Mouse (Mus musculus) forebrain, embryonic 10.5 days (tissue): Measurements from ENCODE around the gene Ppef2. TPM values are rescaled to one million over a fixed set of nuclear protein-coding genes. Genes with fewer than 3 reads are reported as not detected.

ENCODE experiments used
- DNase-seq: peaks from one replicate; pipeline ENCODE4 v3.0.0-alpha.2; 2017; ENCODE audit warnings: low spot score; ENCODE audit errors: extremely low spot score
- H3K27ac ChIP-seq: fragments of 300-500 bp; sonication (generic); 2 replicates; pipeline ENCODE4 v1.5.1; 2016; ENCODE audit warnings: mild to moderate bottlenecking
- H3K27me3 ChIP-seq: fragments of 300-500 bp; sonication (generic); 2 replicates; pipeline ENCODE4 v1.6.1; 2016; ENCODE audit warnings: mild to moderate bottlenecking; ENCODE audit not compliant: poor library complexity, severe bottlenecking
- H3K36me3 ChIP-seq: fragments of 300-500 bp; sonication (generic); replicated peaks from 2 replicates; pipeline ENCODE4 v1.6.1; 2016; ENCODE audit warnings: mild to moderate bottlenecking, moderate library complexity
- H3K4me1 ChIP-seq: fragments of 300-500 bp; sonication (generic); 2 replicates; pipeline ENCODE4 v1.6.1; 2016
- H3K4me3 ChIP-seq: fragments of 300-500 bp; sonication (generic); 2 replicates; pipeline ENCODE4 v1.5.1; 2016; ENCODE audit warnings: mild to moderate bottlenecking, moderate library complexity
- H3K9me3 ChIP-seq: fragments of 300-500 bp; sonication (generic); 2 replicates; pipeline ENCODE4 v1.6.1; 2016; ENCODE audit warnings: mild to moderate bottlenecking, moderate library complexity
- WGBS: fragments of 180-500 bp; shearing (Covaris S2); methylation state at CpG from one replicate; pipeline ENCODE4 v1.1.7; 2016; 5-methylcytosine and 5-hydroxymethylcytosine counted together
- polyA plus RNA-seq: library from polyadenylated mRNA; unstranded; fragments of >200 nt; fragmentation: Nextera tagmentation; extraction: Ambion mirVana; gene quantifications from 2 replicates; pipeline ENCODE4 v1.2.1, GENCODE M21; 2016

Ppef2 gene
- polyA plus RNA-seq, 1 experiment from 2014 or later = not detected

- WGBS = 18% methylated on average over 4 of the region's 4 CpGs
- Histone ChIP-seq H3K9me3 (no peaks in the 10 kb centered on the region), H3K36me3 (no peaks in the 10 kb centered on the region), H3K27me3 (peaks cover 6% of the 10 kb centered on the region; the same call in 1 of the 2 replicates), H3K27ac (peak overlapping the region; percentile 72), H3K4me1 (peaks cover 29% of the 10 kb centered on the region), H3K4me3 (no peak overlapping the region)
- peak; percentile 27 for DNase-seq
Measured at GRCm38 (mm10) chr5:92263761-92264359, 7.8 kb upstream of the Ppef2 start.

- Histone ChIP-seq H3K4me3 (no peak overlapping the region), H3K4me1 (peaks cover 29% of the 10 kb centered on the region), H3K27ac (no peak overlapping the region), H3K36me3 (no peaks in the 10 kb centered on the region), H3K27me3 (peaks cover 11% of the 10 kb centered on the region), H3K9me3 (no peaks in the 10 kb centered on the region)
- no peak for DNase-seq
- 91% methylated on average over 8 of the region's 8 CpGs for WGBS
Measured at GRCm38 (mm10) chr5:92262646-92263045, 6.6 kb upstream of the Ppef2 start.

- Histone ChIP-seq H3K27ac (no peak overlapping the region), H3K27me3 (peaks cover 42% of the 10 kb centered on the region), H3K9me3 (no peaks in the 10 kb centered on the region; the same call in 1 of the 2 replicates), H3K4me1 (peaks cover 27% of the 10 kb centered on the region), H3K4me3 (no peak overlapping the region), H3K36me3 (no peaks in the 10 kb centered on the region)
- DNase-seq = no peak
- 74% methylated on average over 6 of the region's 6 CpGs for WGBS
Measured at GRCm38 (mm10) chr5:92254476-92254875, 1.6 kb downstream of the Ppef2 start.

GRCm38 (mm10) chr5:92252797-92253343 lies 3.2 kb downstream of the Ppef2 start:
- H3K27me3 ChIP-seq = peaks cover 32% of the 10 kb centered on the region; the same call in 1 of the 2 replicates
- H3K36me3 ChIP-seq = no peaks in the 10 kb centered on the region
- H3K9me3 ChIP-seq = no peaks in the 10 kb centered on the region; the same call in 1 of the 2 replicates
- 16% methylated on average over 18 of the region's 18 CpGs for WGBS
- H3K4me3 ChIP-seq = peak overlapping the region; percentile 22; the same call in 1 of the 2 replicates
- H3K27ac ChIP-seq = no peak overlapping the region
- peaks cover 27% of the 10 kb centered on the region for H3K4me1 ChIP-seq
- DNase-seq = peak; percentile 39

- H3K27ac ChIP-seq = no peak overlapping the region
- H3K27me3 ChIP-seq = peaks cover 32% of the 10 kb centered on the region; the same call in 1 of the 2 replicates
- no peaks in the 10 kb centered on the region; the same call in 1 of the 2 replicates for H3K9me3 ChIP-seq
- H3K4me3 ChIP-seq = no peak overlapping the region
- H3K4me1 ChIP-seq = peaks cover 20% of the 10 kb centered on the region
- no peaks in the 10 kb centered on the region for H3K36me3 ChIP-seq
- 90% methylated on average over 6 of the region's 6 CpGs for WGBS
- DNase-seq = no peak
Measured at GRCm38 (mm10) chr5:92252031-92252430, 4.0 kb downstream of the Ppef2 start.

GRCm38 (mm10) chr5:92248614-92249013 lies 7.5 kb downstream of the Ppef2 start:
- no peak for DNase-seq
- WGBS = 89% methylated on average over 11 of the region's 11 CpGs
- Histone ChIP-seq H3K9me3 (no peaks in the 10 kb centered on the region; the same call in 1 of the 2 replicates), H3K4me3 (no peak overlapping the region), H3K27me3 (0 out of 2 replicates have a peak, but pooled peaks cover 6% of the 10 kb centered on the region), H3K36me3 (no peaks in the 10 kb centered on the region), H3K4me1 (peaks cover 7% of the 10 kb centered on the region), H3K27ac (no peak overlapping the region)

- H3K4me3 ChIP-seq = no peak overlapping the region
- no peaks in the 10 kb centered on the region; the same call in 1 of the 2 replicates for H3K9me3 ChIP-seq
- H3K27ac ChIP-seq = no peak overlapping the region
- no peaks in the 10 kb centered on the region for H3K36me3 ChIP-seq
- no peaks in the 10 kb centered on the region for H3K4me1 ChIP-seq
- no peak for DNase-seq
- 91% methylated on average over 9 of the region's 9 CpGs for WGBS
- H3K27me3 ChIP-seq = no peaks in the 10 kb centered on the region
Measured at GRCm38 (mm10) chr5:92245483-92245882, 10.6 kb downstream of the Ppef2 start.

GRCm38 (mm10) chr5:92244900-92245299 lies 11.2 kb downstream of the Ppef2 start:
- Histone ChIP-seq H3K4me1 (no peaks in the 10 kb centered on the region), H3K27ac (no peak overlapping the region), H3K4me3 (no peak overlapping the region), H3K36me3 (no peaks in the 10 kb centered on the region), H3K27me3 (no peaks in the 10 kb centered on the region), H3K9me3 (no peaks in the 10 kb centered on the region; the same call in 1 of the 2 replicates)
- WGBS = 96% methylated on average over 2 of the region's 2 CpGs
- DNase-seq = no peak

GRCm38 (mm10) chr5:92240769-92241168 lies 15.3 kb downstream of the Ppef2 start:
- Histone ChIP-seq H3K4me1 (no peaks in the 10 kb centered on the region), H3K9me3 (no peaks in the 10 kb centered on the region), H3K27me3 (no peaks in the 10 kb centered on the region), H3K36me3 (no peaks in the 10 kb centered on the region), H3K4me3 (no peak overlapping the region), H3K27ac (no peak overlapping the region)
- DNase-seq = no peak
- WGBS = 94% methylated on average over 12 of the region's 12 CpGs

GRCm38 (mm10) chr5:92239333-92240232 lies 16.5 kb downstream of the Ppef2 start:
- H3K9me3 ChIP-seq = no peaks in the 10 kb centered on the region
- 0 out of 2 replicates have a peak overlapping the region, but pooled peaks have one; percentile 23 for H3K4me3 ChIP-seq
- H3K4me1 ChIP-seq = no peaks in the 10 kb centered on the region
- no peaks in the 10 kb centered on the region for H3K36me3 ChIP-seq
- no peak overlapping the region for H3K27ac ChIP-seq
- DNase-seq = peak; percentile 55
- no peaks in the 10 kb centered on the region for H3K27me3 ChIP-seq
- WGBS = 48% methylated on average over 29 of the region's 29 CpGs

GRCm38 (mm10) chr5:92234939-92235557 lies 21.0 kb downstream of the Ppef2 start:
- Histone ChIP-seq H3K4me3 (no peak overlapping the region), H3K27me3 (no peaks in the 10 kb centered on the region), H3K36me3 (no peaks in the 10 kb centered on the region), H3K4me1 (no peaks in the 10 kb centered on the region), H3K27ac (no peak overlapping the region), H3K9me3 (no peaks in the 10 kb centered on the region)
- 80% methylated on average over 5 of the region's 5 CpGs for WGBS
- DNase-seq = no peak

GRCm38 (mm10) chr5:92233366-92233765 lies 22.7 kb downstream of the Ppef2 start:
- no peak overlapping the region for H3K27ac ChIP-seq
- 85% methylated on average over 4 of the region's 4 CpGs for WGBS

More at GRCm38 (mm10) chr5:92233366-92233765, 22.7 kb downstream of the Ppef2 start:
- Histone ChIP-seq H3K9me3 (no peaks in the 10 kb centered on the region), H3K27me3 (no peaks in the 10 kb centered on the region), H3K4me3 (no peak overlapping the region), H3K36me3 (no peaks in the 10 kb centered on the region), H3K4me1 (0 out of 2 replicates have a peak, but pooled peaks cover 4% of the 10 kb centered on the region)
- no peak for DNase-seq
